Mouse (Mus musculus): ENCODE data around the gene Wfdc2. TPM values are rescaled to one million over a fixed set of nuclear protein-coding genes. Genes with fewer than 3 reads are reported as not detected.

Wfdc2 gene
- polyA plus RNA-seq (2012; rRNA removed), result 0.51 and 0.72 TPM in 2 replicates

DNA sequence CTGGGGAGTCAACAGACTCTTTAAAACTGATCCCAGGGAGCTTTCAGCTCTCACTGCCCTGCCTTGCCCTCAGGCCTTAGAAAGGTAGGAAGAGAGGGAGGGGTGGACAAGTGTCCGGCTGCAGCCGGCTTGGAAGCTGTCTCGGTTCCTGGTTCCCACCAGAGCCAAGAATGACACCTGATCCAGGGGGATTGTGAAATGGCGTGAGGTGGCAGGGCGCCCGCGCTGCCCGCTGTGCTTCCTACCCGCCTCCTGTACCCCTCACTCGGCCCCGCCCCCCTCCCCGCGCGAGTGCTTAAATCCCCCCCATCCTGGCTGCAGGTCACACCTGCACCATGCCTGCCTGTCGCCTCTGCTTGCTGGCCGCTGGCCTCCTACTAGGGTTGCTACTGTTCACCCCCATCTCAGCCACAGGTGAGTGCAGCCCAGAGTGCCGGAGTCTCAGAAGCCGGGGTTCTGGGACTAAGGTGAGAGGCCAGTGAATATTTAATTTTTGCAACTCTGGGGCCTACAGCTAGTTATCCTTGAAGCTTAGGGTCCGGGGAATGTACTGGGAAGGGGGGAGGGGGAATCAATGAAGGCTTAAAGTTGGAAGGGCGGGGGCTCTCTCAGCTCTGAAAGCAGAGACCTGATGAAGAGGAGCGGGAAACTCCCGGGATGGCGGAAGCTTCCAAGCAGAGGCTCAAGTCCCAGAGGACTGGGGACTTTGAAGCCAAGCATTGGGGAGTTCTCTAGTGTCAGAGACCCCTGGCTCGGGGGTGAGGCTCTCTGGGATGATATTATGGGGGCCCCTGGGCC is at the start of gene Wfdc2:
Wfdc2 (plus strand) TSS at position 23 of the 798 bp plus-strand sequence.
- TF ChIP-seq CTCF (IDR thresholded peaks at IDR 0.05; ENCODE audit: control insufficient read depth, insufficient read depth, insufficient replicate concordance, low read depth, low read length), result no peak
- no peak for TF ChIP-seq POLR2A (IDR thresholded peaks at IDR 0.05; ENCODE audit: control insufficient read depth, low read depth, low read length)
- Histone ChIP-seq H3K4me3 (ENCODE audit: control insufficient read depth, low read depth, low read length) (peak within 1 kb of the TSS; percentile 4), H3K27me3 (ENCODE audit: control insufficient read depth, insufficient read depth, low read length) (0 out of 2 replicates have a peak, but pooled peaks cover 2% of the 10 kb centered on the region), H3K4me1 (ENCODE audit: control insufficient read depth, insufficient read depth, low read length) (peaks cover 6% of the 10 kb centered on the region), H3K27ac (ENCODE audit: control insufficient read depth, insufficient read depth, low read depth, low read length) (no peak within 1 kb of the TSS), H3K36me3 (ENCODE audit: control insufficient read depth, insufficient read depth, low read length) (no peaks in the 10 kb centered on the region)

DNA sequence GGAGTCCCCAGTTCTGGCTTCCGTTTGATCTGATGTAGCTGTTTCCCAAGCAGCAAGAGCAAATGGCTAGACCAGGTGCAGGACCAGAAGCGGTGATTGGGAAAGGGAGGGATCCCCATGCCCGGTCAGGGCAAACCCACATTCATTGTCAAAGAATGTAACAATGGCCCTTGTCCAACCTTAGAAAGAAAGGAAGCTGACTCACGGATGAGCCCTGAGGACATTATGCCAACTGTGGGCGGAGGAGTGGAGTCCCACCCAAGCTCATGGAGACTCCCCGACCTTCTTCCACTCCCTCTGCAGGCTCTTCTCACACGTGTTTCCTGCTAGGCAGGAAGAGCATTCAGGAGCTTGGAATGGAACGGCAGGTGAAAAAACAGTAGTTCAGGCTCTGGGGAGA is 48.8 kb upstream of the Wfdc2 start:
- TF ChIP-seq CTCF (IDR thresholded peaks at IDR 0.05; ENCODE audit: control insufficient read depth, insufficient read depth, insufficient replicate concordance, low read depth, low read length), result no peak
- no peak for TF ChIP-seq POLR2A (IDR thresholded peaks at IDR 0.05; ENCODE audit: control insufficient read depth, low read depth, low read length)
- no peak overlapping the region for H3K27ac ChIP-seq (ENCODE audit: control insufficient read depth, insufficient read depth, low read depth, low read length)
- no peaks in the 10 kb centered on the region for H3K36me3 ChIP-seq (ENCODE audit: control insufficient read depth, insufficient read depth, low read length)
- no peaks in the 10 kb centered on the region for H3K27me3 ChIP-seq (ENCODE audit: control insufficient read depth, insufficient read depth, low read length)
- no peak overlapping the region for H3K4me3 ChIP-seq (ENCODE audit: control insufficient read depth, low read depth, low read length)
- no peaks in the 10 kb centered on the region for H3K4me1 ChIP-seq (ENCODE audit: control insufficient read depth, insufficient read depth, low read length)

DNA sequence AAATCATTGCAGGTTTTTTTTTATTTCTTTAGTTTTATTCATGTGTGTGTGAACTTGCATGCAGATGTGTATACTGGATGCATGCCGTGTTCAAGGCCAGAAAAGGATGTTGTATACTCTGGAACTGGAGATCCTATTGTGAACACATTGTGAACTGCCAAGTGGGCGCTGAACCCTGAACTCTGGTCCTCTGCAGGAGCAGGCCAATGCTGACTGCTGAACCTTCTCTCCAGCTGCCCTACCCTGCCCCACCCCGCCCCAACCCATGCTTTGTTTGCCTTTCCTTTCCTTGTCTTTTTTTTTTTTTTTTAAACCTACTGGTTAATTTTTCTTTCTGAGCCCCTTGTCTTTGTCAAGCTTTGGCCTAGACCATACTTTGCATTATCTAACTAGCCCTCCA is 47.3 kb upstream of the Wfdc2 start:
- TF ChIP-seq CTCF (IDR thresholded peaks at IDR 0.05; ENCODE audit: control insufficient read depth, insufficient read depth, insufficient replicate concordance, low read depth, low read length) (no peak), POLR2A (IDR thresholded peaks at IDR 0.05; ENCODE audit: control insufficient read depth, low read depth, low read length) (no peak)
- Histone ChIP-seq H3K4me3 (ENCODE audit: control insufficient read depth, low read depth, low read length) (no peak overlapping the region), H3K4me1 (ENCODE audit: control insufficient read depth, insufficient read depth, low read length) (no peaks in the 10 kb centered on the region), H3K27me3 (ENCODE audit: control insufficient read depth, insufficient read depth, low read length) (no peaks in the 10 kb centered on the region), H3K36me3 (ENCODE audit: control insufficient read depth, insufficient read depth, low read length) (no peaks in the 10 kb centered on the region), H3K27ac (ENCODE audit: control insufficient read depth, insufficient read depth, low read depth, low read length) (no peak overlapping the region)

DNA sequence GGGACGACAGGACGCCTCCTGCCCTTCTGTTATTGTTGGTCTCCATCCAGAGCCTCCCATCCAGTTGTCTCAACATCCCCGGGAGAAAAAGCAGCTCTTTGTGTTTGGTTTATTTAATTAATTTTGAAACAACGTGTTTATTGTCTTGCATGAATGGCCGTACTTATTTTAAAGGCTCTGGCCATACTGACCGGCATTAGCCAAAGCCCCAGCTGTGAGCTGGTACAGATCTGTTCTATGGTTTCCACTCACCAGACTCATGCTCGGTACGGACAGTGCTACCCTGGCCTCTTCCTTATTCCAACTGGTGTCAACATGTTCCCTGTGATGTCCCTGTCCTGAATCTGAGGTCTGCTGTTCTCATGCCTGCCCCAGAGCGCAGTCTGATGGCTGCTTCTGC is 46.3 kb upstream of the Wfdc2 start:
- H3K27me3 ChIP-seq (ENCODE audit: control insufficient read depth, insufficient read depth, low read length), result no peaks in the 10 kb centered on the region
- no peaks in the 10 kb centered on the region for H3K36me3 ChIP-seq (ENCODE audit: control insufficient read depth, insufficient read depth, low read length)
- H3K27ac ChIP-seq (ENCODE audit: control insufficient read depth, insufficient read depth, low read depth, low read length), result no peak overlapping the region
- no peak for TF ChIP-seq POLR2A (IDR thresholded peaks at IDR 0.05; ENCODE audit: control insufficient read depth, low read depth, low read length)
- no peak for TF ChIP-seq CTCF (IDR thresholded peaks at IDR 0.05; ENCODE audit: control insufficient read depth, insufficient read depth, insufficient replicate concordance, low read depth, low read length)
- H3K4me3 ChIP-seq (ENCODE audit: control insufficient read depth, low read depth, low read length), result no peak overlapping the region
- no peaks in the 10 kb centered on the region for H3K4me1 ChIP-seq (ENCODE audit: control insufficient read depth, insufficient read depth, low read length)

DNA sequence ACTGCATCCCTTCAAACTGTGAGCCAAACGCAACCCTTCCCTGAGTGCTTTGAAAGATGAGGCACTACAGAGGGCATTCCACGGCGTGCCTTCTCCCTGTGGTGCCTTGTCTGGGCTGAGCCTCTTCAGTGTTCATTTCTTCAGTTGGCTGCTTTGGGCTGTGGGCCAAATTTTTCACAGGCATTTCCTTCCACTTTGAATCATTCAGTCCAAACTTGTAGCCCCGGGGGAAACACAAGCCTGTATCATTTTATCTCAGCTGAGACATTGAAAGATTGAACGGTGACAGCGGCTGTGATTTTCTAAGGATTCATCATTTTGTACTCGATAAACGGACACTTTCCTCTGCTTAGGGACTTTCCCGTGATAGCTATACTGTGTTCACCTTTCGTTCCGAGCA is 45.6 kb upstream of the Wfdc2 start:
- no peaks in the 10 kb centered on the region for H3K27me3 ChIP-seq (ENCODE audit: control insufficient read depth, insufficient read depth, low read length)
- TF ChIP-seq CTCF (IDR thresholded peaks at IDR 0.05; ENCODE audit: control insufficient read depth, insufficient read depth, insufficient replicate concordance, low read depth, low read length), result no peak
- no peak for TF ChIP-seq POLR2A (IDR thresholded peaks at IDR 0.05; ENCODE audit: control insufficient read depth, low read depth, low read length)

DNA sequence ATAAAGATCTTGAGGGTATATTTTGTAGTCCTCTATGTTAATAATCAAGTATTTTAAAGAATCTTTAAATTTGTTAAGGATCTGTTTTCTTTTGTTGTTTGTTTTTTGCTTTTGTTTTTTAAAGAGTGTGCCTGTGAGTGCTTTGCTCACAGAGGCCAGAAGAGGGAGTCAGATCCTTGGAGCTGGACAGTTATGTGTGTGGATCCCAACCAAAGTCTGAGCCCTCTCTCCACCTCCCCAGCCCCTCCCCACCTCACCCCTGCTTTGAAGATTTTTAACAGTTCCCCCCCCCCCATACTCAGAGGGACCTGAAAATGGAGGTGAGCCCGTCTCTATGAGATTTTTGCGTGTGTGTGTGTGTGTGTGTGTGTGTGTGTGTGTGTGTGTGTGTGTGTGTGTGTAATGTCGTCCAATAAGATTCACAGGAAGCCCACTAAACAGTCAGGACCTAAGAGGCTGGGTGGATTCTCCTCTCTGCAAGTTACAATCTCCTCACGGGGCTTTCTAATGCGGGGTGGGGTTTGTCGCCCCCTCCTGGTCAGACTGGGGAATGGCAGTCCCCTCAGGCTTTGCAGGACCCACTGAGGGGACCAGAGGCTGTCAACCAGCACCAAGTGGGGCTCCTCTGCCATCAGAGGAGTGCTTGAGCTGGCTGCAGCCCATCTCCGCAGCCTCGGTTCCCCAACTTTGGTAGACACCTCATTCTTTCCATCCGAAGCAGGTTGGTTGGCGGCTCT is 44.6 kb upstream of the Wfdc2 start:
- TF ChIP-seq POLR2A (IDR thresholded peaks at IDR 0.05; ENCODE audit: control insufficient read depth, low read depth, low read length) (no peak), CTCF (IDR thresholded peaks at IDR 0.05; ENCODE audit: control insufficient read depth, insufficient read depth, insufficient replicate concordance, low read depth, low read length) (peak; percentile 96)
- H3K4me1 ChIP-seq (ENCODE audit: control insufficient read depth, insufficient read depth, low read length), result no peaks in the 10 kb centered on the region
- H3K36me3 ChIP-seq (ENCODE audit: control insufficient read depth, insufficient read depth, low read length), result no peaks in the 10 kb centered on the region
- H3K27ac ChIP-seq (ENCODE audit: control insufficient read depth, insufficient read depth, low read depth, low read length), result no peak overlapping the region
- no peaks in the 10 kb centered on the region for H3K27me3 ChIP-seq (ENCODE audit: control insufficient read depth, insufficient read depth, low read length)
- H3K4me3 ChIP-seq (ENCODE audit: control insufficient read depth, low read depth, low read length), result no peak overlapping the region

More for the DNA sequence above, 45.6 kb upstream of the Wfdc2 start:
- H3K4me1 ChIP-seq (ENCODE audit: control insufficient read depth, insufficient read depth, low read length), result no peaks in the 10 kb centered on the region
- no peak overlapping the region for H3K4me3 ChIP-seq (ENCODE audit: control insufficient read depth, low read depth, low read length)
- no peaks in the 10 kb centered on the region for H3K36me3 ChIP-seq (ENCODE audit: control insufficient read depth, insufficient read depth, low read length)
- H3K27ac ChIP-seq (ENCODE audit: control insufficient read depth, insufficient read depth, low read depth, low read length), result no peak overlapping the region

Measured in testis, adult 2 months (tissue).